Mouse (Mus musculus) liver, postnatal 0 days (tissue): ENCODE data around the gene Hpse2.

Experiments
- CTCF ChIP-seq: sonication (generic); IDR thresholded peaks from 2 replicates; pipeline ENCODE4 v1.5.1; 2016; ENCODE audit warnings: antibody characterized with exemption, low read depth
- EP300 ChIP-seq: IDR thresholded peaks from 2 replicates; pipeline ENCODE4 v1.6.1; 2016; ENCODE audit warnings: antibody characterized with exemption, low read depth, mild to moderate bottlenecking

DNA sequence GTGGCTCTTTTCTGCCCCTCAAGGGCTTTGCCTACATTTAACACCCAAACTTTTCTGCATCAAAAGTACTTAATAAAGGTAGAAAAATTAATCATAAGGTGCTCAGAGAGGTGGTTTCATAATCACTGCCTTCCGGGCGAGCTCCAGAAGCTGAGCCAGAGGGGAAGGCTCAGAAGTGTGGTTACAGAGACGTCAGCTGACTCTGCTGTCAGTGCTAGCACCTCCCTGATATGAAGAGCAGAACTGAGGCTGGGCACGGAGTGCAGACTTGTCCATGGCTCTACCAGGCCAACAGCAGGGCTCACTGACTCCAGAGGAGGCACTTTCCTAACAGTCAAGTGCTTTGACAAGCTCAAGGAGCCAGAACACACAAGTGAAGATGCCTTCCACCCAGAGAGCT lies 559.0 kb downstream of the Hpse2 start:
- TF ChIP-seq EP300 (no peak), CTCF (no peak)
